11 mouse cellular contexts compared by ENCODE assay signal in the genomic region with DNA sequence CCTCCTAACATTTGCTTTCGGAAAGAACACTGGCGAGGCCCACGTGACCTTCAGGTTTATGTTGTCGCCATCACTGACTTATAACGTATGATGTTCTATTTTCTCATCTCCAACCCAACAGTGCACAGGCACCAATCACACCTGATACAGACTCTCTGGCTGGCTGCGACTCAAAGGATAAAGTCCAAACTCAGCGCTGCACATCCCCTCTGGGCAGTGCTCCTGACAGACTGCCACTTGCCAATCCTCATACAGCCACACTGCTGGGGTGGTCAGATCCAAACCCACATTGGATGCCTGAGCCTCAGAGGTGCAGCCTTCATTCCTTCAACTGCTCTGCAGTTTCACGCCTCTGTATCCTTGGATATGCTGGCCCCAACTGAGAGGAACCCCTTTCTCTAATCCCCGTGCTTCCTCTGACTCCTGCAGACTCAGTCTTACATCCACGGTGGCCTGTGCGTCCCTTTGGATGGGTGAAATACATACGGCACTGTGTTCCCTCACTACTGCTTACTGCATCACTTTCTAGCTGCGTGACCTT. TPM values are rescaled to one million over a fixed set of nuclear protein-coding genes. Genes with fewer than 3 reads are reported as not detected.
DNase-seq lines count a peak whose midpoint lies in the region; ATAC-seq and TF ChIP-seq lines count a peak whose summit lies in the region.
"Had no signal": no experiment of that assay in that cellular context is flagged by ENCODE, and none has a peak within 500 bp of the region (broad histone marks: within the 10 kb centered on the region; RNA-seq: fewer than 3 reads in every experiment).

No protein-coding gene starts in this region.

- no peaks in the 10 kb centered on the region for H3K27me3 ChIP-seq in heart, embryonic 16.5 days (ENCODE audit: control insufficient read depth, insufficient read depth, low read length)
- no peaks in the 10 kb centered on the region for H3K27me3 ChIP-seq in hindbrain, embryonic 14.5 days (ENCODE audit: control insufficient read depth, insufficient read depth, low read length)
- H3K27me3 ChIP-seq in liver, embryonic 16.5 days (ENCODE audit: control insufficient read depth, insufficient read depth, low read depth, low read length) = no peaks in the 10 kb centered on the region
- H3K27me3 ChIP-seq: embryonic facial prominence, embryonic 15.5 days had no signal

- H3K9me3 ChIP-seq in heart, embryonic 16.5 days (replicated peaks; ENCODE audit: control insufficient read depth, low read length) = no peaks in the 10 kb centered on the region
- H3K9me3 ChIP-seq in hindbrain, embryonic 14.5 days (ENCODE audit: control insufficient read depth, low read length) = no peaks in the 10 kb centered on the region
- H3K9me3 ChIP-seq in liver, embryonic 16.5 days (replicated peaks; ENCODE audit: control insufficient read depth, low read length) = no peaks in the 10 kb centered on the region
- H3K9me3 ChIP-seq: embryonic facial prominence, embryonic 15.5 days had no signal

- no peak for TF ChIP-seq CTCF in cortical plate, adult 2 months (IDR thresholded peaks at IDR 0.05; ENCODE audit: extremely low read depth, insufficient read depth, low read length)

- no peak overlapping the region for H3K4me2 ChIP-seq in heart, embryonic 16.5 days (ENCODE audit: low read depth, low read length)
- H3K4me2 ChIP-seq in hindbrain, embryonic 14.5 days (replicated peaks) = peak overlapping the region; percentile 85
- H3K4me2 ChIP-seq in liver, embryonic 16.5 days (ENCODE audit: low read depth, low read length) = peak overlapping the region; percentile 84
- H3K4me2 ChIP-seq: embryonic facial prominence, embryonic 15.5 days had no signal

- ATAC-seq in heart, embryonic 16.5 days (replicated peaks; ENCODE audit: extremely low read depth, insufficient read depth, low FRiP score) = no peak
- no peak for ATAC-seq in hindbrain, embryonic 14.5 days (ENCODE audit: low FRiP score)
- ATAC-seq in liver, embryonic 16.5 days (ENCODE audit: low read depth) = no peak
- ATAC-seq in inflammation-experienced regulatory T-cells, adult 6 months = no peak

- no peak for TF ChIP-seq POLR2A in cortical plate, adult 2 months (IDR thresholded peaks at IDR 0.05; ENCODE audit: extremely low read depth, insufficient read depth, low read length)

- WGBS in heart, embryonic 16.5 days = 78% methylated on average over 13 of the region's 13 CpGs
- WGBS in hindbrain, embryonic 14.5 days = 83% methylated on average over 13 of the region's 13 CpGs
- WGBS in liver, embryonic 16.5 days (ENCODE audit: insufficient replicate concordance) = 82% methylated on average over 13 of the region's 13 CpGs

- DNase-seq in heart, adult 18-20 months = no peak
- DNase-seq in hindbrain, embryonic 14.5 days (ENCODE audit: low spot score) = no peak
- no peak for DNase-seq in gastrocnemius, adult 8-10 months (ENCODE audit: low spot score in 2 of 2)
- no peak for DNase-seq in spleen, postnatal 10 days (ENCODE audit: low spot score in 2 of 2)
- DNase-seq: cerebellum, adult 18-20 months; left cerebral cortex, postnatal 4 days had no signal

- H3K4me3 ChIP-seq in heart, embryonic 16.5 days (ENCODE audit: low read length) = no peak overlapping the region
- H3K4me3 ChIP-seq in cortical plate, adult 2 months (ENCODE audit: insufficient read depth, low read length) = peak overlapping the region; percentile 78
- peak overlapping the region; percentile 92 for H3K4me3 ChIP-seq in hindbrain, embryonic 14.5 days (replicated peaks; ENCODE audit: low read length)
- peak overlapping the region; percentile 82 for H3K4me3 ChIP-seq in liver, embryonic 16.5 days (ENCODE audit: low read depth, low read length)
- H3K4me3 ChIP-seq: embryonic facial prominence, embryonic 15.5 days had no signal

- H3K9ac ChIP-seq in heart, embryonic 16.5 days (ENCODE audit: low read length) = peak overlapping the region; percentile 48; the same call in 1 of the 2 replicates
- peak overlapping the region; percentile 42 for H3K9ac ChIP-seq in hindbrain, embryonic 14.5 days
- H3K9ac ChIP-seq in liver, embryonic 16.5 days (ENCODE audit: low read depth, low read length) = peak overlapping the region; percentile 97
- H3K9ac ChIP-seq: embryonic facial prominence, embryonic 15.5 days had no signal

- H3K27ac ChIP-seq in heart, embryonic 16.5 days (ENCODE audit: low read length) = 0 out of 2 replicates have a peak overlapping the region, but pooled peaks have one; percentile 32
- no peak overlapping the region for H3K27ac ChIP-seq in cortical plate, adult 2 months (ENCODE audit: insufficient read depth, low read length)
- H3K27ac ChIP-seq in hindbrain, embryonic 14.5 days = no peak overlapping the region
- peak overlapping the region; percentile 92 for H3K27ac ChIP-seq in liver, embryonic 16.5 days (ENCODE audit: low read length)
- H3K27ac ChIP-seq: embryonic facial prominence, embryonic 15.5 days had no signal

- peaks cover 38% of the 10 kb centered on the region for H3K4me1 ChIP-seq in heart, embryonic 16.5 days (ENCODE audit: control insufficient read depth, insufficient read depth, low read length)
- peaks cover 13% of the 10 kb centered on the region for H3K4me1 ChIP-seq in cortical plate, adult 2 months (ENCODE audit: control insufficient read depth, insufficient read depth, low read length)
- peaks cover 47% of the 10 kb centered on the region for H3K4me1 ChIP-seq in hindbrain, embryonic 14.5 days (replicated peaks; ENCODE audit: control insufficient read depth, insufficient read depth, low read length)
- peaks cover 69% of the 10 kb centered on the region for H3K4me1 ChIP-seq in liver, embryonic 16.5 days (ENCODE audit: control insufficient read depth, low read depth, low read length)

- no peaks in the 10 kb centered on the region for H3K36me3 ChIP-seq in heart, embryonic 16.5 days (ENCODE audit: control insufficient read depth, insufficient read depth)
- H3K36me3 ChIP-seq in hindbrain, embryonic 14.5 days (replicated peaks; ENCODE audit: control insufficient read depth, insufficient read depth) = no peaks in the 10 kb centered on the region
- peaks cover 2% of the 10 kb centered on the region; the same call in 1 of the 2 replicates for H3K36me3 ChIP-seq in liver, embryonic 16.5 days (ENCODE audit: control insufficient read depth, insufficient read depth)
- H3K36me3 ChIP-seq: embryonic facial prominence, embryonic 15.5 days had no signal

RNA-seq across cellular contexts. Expression of gene Ddhd1, which starts 3.0 kb away (rescaled TPM):
- polyA plus RNA-seq in heart, embryonic 16.5 days (2015; fragmentation: Nextera tagmentation; extraction: Ambion mirVana) = 8.1 and 9.3 TPM in 2 replicates
- 10 to 100 TPM in 1 of 2 experiments, 1 to 10 TPM in 1; 7.2 to 11.0 TPM for total RNA-seq in heart, adult 18-20 months (2021)
- 84.0 and 90.2 TPM in 2 replicates for polyA plus RNA-seq in cortical plate, adult 2 months (2012; rRNA removed)
- polyA plus RNA-seq in hindbrain, embryonic 14.5 days (2014; fragmentation: Nextera tagmentation; extraction: Ambion mirVana) = 28.4 and 28.7 TPM in 2 replicates
- polyA plus RNA-seq in liver, embryonic 16.5 days (2015; fragmentation: Nextera tagmentation; extraction: Ambion mirVana) = 5.5 and 6.6 TPM in 2 replicates
- total RNA-seq in gastrocnemius, adult 8-10 months (2022) = 1 to 10 TPM; 1.2 to 2.8 (median 1.5) TPM
- polyA plus RNA-seq in inflammation-experienced regulatory T-cells, adult 6 months (2017; shearing (Covaris generic)) = 10 to 100 TPM; 10.9 to 20.3 (median 13.7) TPM

Comparison
In these comparisons a context has a peak if more than half of its experiments do, and no peak if none do; other contexts are left out.
1. H3K27ac ChIP-seq: peak in heart, embryonic 16.5 days (single experiment) and liver, embryonic 16.5 days (single experiment); none in cortical plate, adult 2 months (single experiment) and hindbrain, embryonic 14.5 days (single experiment).
2. H3K9ac ChIP-seq: peak in every context shown above with its lines; median percentile 97 in liver, embryonic 16.5 days; 48 in heart, embryonic 16.5 days; 42 in hindbrain, embryonic 14.5 days.